Mouse (Mus musculus): ENCODE data around the gene Atrnl1. TPM values are rescaled to one million over a fixed set of nuclear protein-coding genes. Genes with fewer than 3 reads are reported as not detected.
"Not testable (repeated sequence)": the region's sequence is repeated elsewhere in the genome, so short reads cannot be mapped to it uniquely, and the experiment has no call there.

The Atrnl1 gene
- total RNA-seq, 2 experiments from 2014 or later: 24.3 to 24.9 TPM

- DNase-seq: no peak
- intact Hi-C loops (cut with DNase I): no loop called here
Measured at GRCm38 (mm10) chr19:57956459-57956858, 345.6 kb downstream of the Atrnl1 start.

GRCm38 (mm10) chr19:57957363-57957762 lies 346.5 kb downstream of the Atrnl1 start:
- intact Hi-C loops (cut with DNase I): no loop called here
- DNase-seq: no peak

GRCm38 (mm10) chr19:57958154-57958553 lies 347.3 kb downstream of the Atrnl1 start:
- DNase-seq: no peak
- intact Hi-C loops (cut with DNase I): no loop called here

GRCm38 (mm10) chr19:57958726-57959125 lies 347.9 kb downstream of the Atrnl1 start:
- intact Hi-C loops (cut with DNase I): no loop called here
- no peak for DNase-seq

- intact Hi-C loops (cut with DNase I): no loop called here
- DNase-seq: no peak
Measured at GRCm38 (mm10) chr19:57961321-57961720, 350.5 kb downstream of the Atrnl1 start.

GRCm38 (mm10) chr19:57961738-57962640 lies 351.2 kb downstream of the Atrnl1 start:
- no peak for DNase-seq
- intact Hi-C loops (cut with DNase I): no loop called here

- no peak for DNase-seq
- intact Hi-C loops (cut with DNase I): no loop called here
Measured at GRCm38 (mm10) chr19:57963874-57964273, 353.0 kb downstream of the Atrnl1 start.

- no peak for DNase-seq
- intact Hi-C loops (cut with DNase I): no loop called here
Measured at GRCm38 (mm10) chr19:57969766-57970165, 358.9 kb downstream of the Atrnl1 start.

GRCm38 (mm10) chr19:57970342-57970895 lies 359.6 kb downstream of the Atrnl1 start:
- DNase-seq: peak in 1 of 2 experiments; percentile 8
- intact Hi-C loops (cut with DNase I): no loop called here

GRCm38 (mm10) chr19:57975201-57975600 lies 364.4 kb downstream of the Atrnl1 start:
- DNase-seq: no peak
- intact Hi-C loops (cut with DNase I): no loop called here

GRCm38 (mm10) chr19:57985918-57986900 lies 375.4 kb downstream of the Atrnl1 start:
- intact Hi-C loops (cut with DNase I): no loop called here

GRCm38 (mm10) chr19:57987696-57988393 lies 377.0 kb downstream of the Atrnl1 start:
- no peak for DNase-seq
- intact Hi-C loops (cut with DNase I): no loop called here

More at GRCm38 (mm10) chr19:57985918-57986900, 375.4 kb downstream of the Atrnl1 start:
- no peak for DNase-seq

GRCm38 (mm10) chr19:57988559-57989093 lies 377.8 kb downstream of the Atrnl1 start:
- no peak for DNase-seq
- intact Hi-C loops (cut with DNase I): no loop called here

- no peak for DNase-seq
- intact Hi-C loops (cut with DNase I): no loop called here
Measured at GRCm38 (mm10) chr19:57991099-57991760, 380.4 kb downstream of the Atrnl1 start.

- DNase-seq; intact Hi-C loops (cut with DNase I): not testable (repeated sequence)
Measured at GRCm38 (mm10) chr19:57994174-57994833, 383.5 kb downstream of the Atrnl1 start.

- intact Hi-C loops (cut with DNase I): no loop called here
- DNase-seq: no peak
Measured at GRCm38 (mm10) chr19:57995015-57995414, 384.2 kb downstream of the Atrnl1 start.

- intact Hi-C loops (cut with DNase I): loop anchor here (1.0 to 2.0 kb wide), 2 partner anchors 251 to 471 kb away; no protein-coding TSS in a partner anchor
Measured at GRCm38 (mm10) chr19:57997961-57998360, 387.1 kb downstream of the Atrnl1 start.

GRCm38 (mm10) chr19:58011636-58012035 lies 400.8 kb downstream of the Atrnl1 start:
- intact Hi-C loops (cut with DNase I): no loop called here

More at GRCm38 (mm10) chr19:57997961-57998360, 387.1 kb downstream of the Atrnl1 start:
- DNase-seq: peak; percentile 27 to 54

GRCm38 (mm10) chr19:58015741-58016140 lies 404.9 kb downstream of the Atrnl1 start:
- DNase-seq: no peak
- intact Hi-C loops (cut with DNase I): no loop called here

More at GRCm38 (mm10) chr19:58011636-58012035, 400.8 kb downstream of the Atrnl1 start:
- DNase-seq: no peak

All from heart, postnatal 10 days (tissue).